Mouse (Mus musculus): ENCODE data around the gene Sh2d2a. TPM values are rescaled to one million over a fixed set of nuclear protein-coding genes. Genes with fewer than 3 reads are reported as not detected.
"Not testable (repeated sequence)": the region's sequence is repeated elsewhere in the genome, so short reads cannot be mapped to it uniquely, and the experiment has no call there.

Sh2d2a gene
- polyA plus RNA-seq, 1 experiment, result 2.8 TPM

- DNase-seq, result no peak
- H3K4me1 ChIP-seq (ENCODE audit: control insufficient read depth, insufficient read depth, low read length), result 0 out of 2 replicates have a peak, but pooled peaks cover 2% of the 10 kb centered on the region
- no peak overlapping the region for H3K4me3 ChIP-seq (replicated peaks; ENCODE audit: extremely low read depth, low read depth, low read length)
- TF ChIP-seq CTCF (IDR thresholded peaks at IDR 0.05; ENCODE audit: insufficient read depth, low read length) (no peak), POLR2A (IDR thresholded peaks at IDR 0.05; ENCODE audit: borderline replicate concordance, extremely low read depth, low read depth, low read length) (no peak)
- WGBS, result 71% methylated on average over 12 of the region's 12 CpGs
These were observed 28.3 kb upstream of the Sh2d2a start for GRCm38 (mm10) chr3:87818226-87818625.

GRCm38 (mm10) chr3:87824206-87824605 is 22.3 kb upstream of the Sh2d2a start, which contains the start of gene Pear1:
Gene Pear1 (minus strand): TSS chr3:87824306.
- WGBS, result 71% methylated on average over 1 of the region's 1 CpGs
- DNase-seq; H3K4me1 ChIP-seq (ENCODE audit: control insufficient read depth, insufficient read depth, low read length); H3K4me3 ChIP-seq (replicated peaks; ENCODE audit: extremely low read depth, low read depth, low read length): not testable (repeated sequence)

GRCm38 (mm10) chr3:87828435-87828834 is 18.1 kb upstream of the Sh2d2a start:
- Histone ChIP-seq H3K4me1 (ENCODE audit: control insufficient read depth, insufficient read depth, low read length) (no peaks in the 10 kb centered on the region), H3K4me3 (replicated peaks; ENCODE audit: extremely low read depth, low read depth, low read length) (no peak overlapping the region)
- TF ChIP-seq CTCF (IDR thresholded peaks at IDR 0.05; ENCODE audit: insufficient read depth, low read length) (no peak), POLR2A (IDR thresholded peaks at IDR 0.05; ENCODE audit: borderline replicate concordance, extremely low read depth, low read depth, low read length) (no peak)
- 27% methylated on average over 4 of the region's 4 CpGs for WGBS
- DNase-seq, result no peak

- no peak for TF ChIP-seq CTCF (IDR thresholded peaks at IDR 0.05; ENCODE audit: insufficient read depth, low read length)
- no peak for TF ChIP-seq POLR2A (IDR thresholded peaks at IDR 0.05; ENCODE audit: borderline replicate concordance, extremely low read depth, low read depth, low read length)
These were observed 17.5 kb upstream of the Sh2d2a start for GRCm38 (mm10) chr3:87829025-87829424.

GRCm38 (mm10) chr3:87832109-87832859 is 14.3 kb upstream of the Sh2d2a start:
- Histone ChIP-seq H3K4me1 (ENCODE audit: control insufficient read depth, insufficient read depth, low read length) (no peaks in the 10 kb centered on the region), H3K4me3 (replicated peaks; ENCODE audit: extremely low read depth, low read depth, low read length) (no peak overlapping the region)
- WGBS, result 77% methylated on average over 7 of the region's 7 CpGs
- TF ChIP-seq CTCF (IDR thresholded peaks at IDR 0.05; ENCODE audit: insufficient read depth, low read length) (no peak), POLR2A (IDR thresholded peaks at IDR 0.05; ENCODE audit: borderline replicate concordance, extremely low read depth, low read depth, low read length) (no peak)
- DNase-seq, result no peak

More at GRCm38 (mm10) chr3:87829025-87829424, 17.5 kb upstream of the Sh2d2a start:
- DNase-seq, result no peak
- no peak overlapping the region for H3K4me3 ChIP-seq (replicated peaks; ENCODE audit: extremely low read depth, low read depth, low read length)
- no peaks in the 10 kb centered on the region for H3K4me1 ChIP-seq (ENCODE audit: control insufficient read depth, insufficient read depth, low read length)
- 46% methylated on average over 10 of the region's 10 CpGs for WGBS

GRCm38 (mm10) chr3:87833482-87833881 is 13.1 kb upstream of the Sh2d2a start:
- no peak for TF ChIP-seq POLR2A (IDR thresholded peaks at IDR 0.05; ENCODE audit: borderline replicate concordance, extremely low read depth, low read depth, low read length)
- no peak for TF ChIP-seq CTCF (IDR thresholded peaks at IDR 0.05; ENCODE audit: insufficient read depth, low read length)

GRCm38 (mm10) chr3:87838622-87839021 is 7.9 kb upstream of the Sh2d2a start:
- no peak for TF ChIP-seq POLR2A (IDR thresholded peaks at IDR 0.05; ENCODE audit: borderline replicate concordance, extremely low read depth, low read depth, low read length)
- peak; percentile 87 for TF ChIP-seq CTCF (IDR thresholded peaks at IDR 0.05; ENCODE audit: insufficient read depth, low read length)

More at GRCm38 (mm10) chr3:87833482-87833881, 13.1 kb upstream of the Sh2d2a start:
- no peaks in the 10 kb centered on the region for H3K4me1 ChIP-seq (ENCODE audit: control insufficient read depth, insufficient read depth, low read length)
- DNase-seq, result no peak
- 66% methylated on average over 5 of the region's 5 CpGs for WGBS
- no peak overlapping the region for H3K4me3 ChIP-seq (replicated peaks; ENCODE audit: extremely low read depth, low read depth, low read length)

GRCm38 (mm10) chr3:87840858-87841257 is 5.7 kb upstream of the Sh2d2a start:
- Histone ChIP-seq H3K4me3 (replicated peaks; ENCODE audit: extremely low read depth, low read depth, low read length) (no peak overlapping the region), H3K4me1 (ENCODE audit: control insufficient read depth, insufficient read depth, low read length) (no peaks in the 10 kb centered on the region)
- no peak for DNase-seq
- no peak for TF ChIP-seq POLR2A (IDR thresholded peaks at IDR 0.05; ENCODE audit: borderline replicate concordance, extremely low read depth, low read depth, low read length)

More at GRCm38 (mm10) chr3:87838622-87839021, 7.9 kb upstream of the Sh2d2a start:
- WGBS, result under 1% methylated on average over 4 of the region's 4 CpGs
- Histone ChIP-seq H3K4me1 (ENCODE audit: control insufficient read depth, insufficient read depth, low read length) (no peaks in the 10 kb centered on the region), H3K4me3 (replicated peaks; ENCODE audit: extremely low read depth, low read depth, low read length) (no peak overlapping the region)
- peak; percentile 76 for DNase-seq

GRCm38 (mm10) chr3:87844981-87845380 is 1.6 kb upstream of the Sh2d2a start:
- TF ChIP-seq CTCF (IDR thresholded peaks at IDR 0.05; ENCODE audit: insufficient read depth, low read length) (no peak), POLR2A (IDR thresholded peaks at IDR 0.05; ENCODE audit: borderline replicate concordance, extremely low read depth, low read depth, low read length) (no peak)
- H3K4me1 ChIP-seq (ENCODE audit: control insufficient read depth, insufficient read depth, low read length), result peaks cover 3% of the 10 kb centered on the region; the same call in 1 of the 2 replicates
- 72% methylated on average over 4 of the region's 4 CpGs for WGBS
- no peak overlapping the region for H3K4me3 ChIP-seq (replicated peaks; ENCODE audit: extremely low read depth, low read depth, low read length)
- no peak for DNase-seq

GRCm38 (mm10) chr3:87846186-87846585 is 369 bp upstream of the Sh2d2a start:
- no peak for DNase-seq
- H3K4me3 ChIP-seq (replicated peaks; ENCODE audit: extremely low read depth, low read depth, low read length), result no peak overlapping the region
- WGBS, result 72% methylated on average over 4 of the region's 4 CpGs
- H3K4me1 ChIP-seq (ENCODE audit: control insufficient read depth, insufficient read depth, low read length), result peaks cover 3% of the 10 kb centered on the region; the same call in 1 of the 2 replicates
- TF ChIP-seq CTCF (IDR thresholded peaks at IDR 0.05; ENCODE audit: insufficient read depth, low read length), result no peak
- no peak for TF ChIP-seq POLR2A (IDR thresholded peaks at IDR 0.05; ENCODE audit: borderline replicate concordance, extremely low read depth, low read depth, low read length)

Measured in lung, adult 2 months (tissue).